Mouse (Mus musculus): ENCODE results near the gene 4932415D10Rik. TPM values are rescaled to one million over a fixed set of nuclear protein-coding genes. Genes with fewer than 3 reads are reported as not detected.

4932415D10Rik gene
- not detected in 2 replicates for polyA plus RNA-seq (2015; fragmentation: Nextera tagmentation; extraction: Ambion mirVana)

- H3K27me3 ChIP-seq (ENCODE audit: control insufficient read depth, insufficient read depth, low read length), result no peaks in the 10 kb centered on the region
- TF ChIP-seq EP300 (optimal IDR thresholded peaks at IDR 0.05) (no peak), CTCF (IDR thresholded peaks at IDR 0.05; ENCODE audit: low read depth) (no peak)
- H3K36me3 ChIP-seq (ENCODE audit: control insufficient read depth, insufficient read depth, low read length), result no peaks in the 10 kb centered on the region
- ATAC-seq (ENCODE audit: low FRiP score, low TSS enrichment), result no peak
- H3K4me1 ChIP-seq (replicated peaks; ENCODE audit: control insufficient read depth, insufficient read depth), result no peaks in the 10 kb centered on the region
- no peak within 1 kb of the TSS for H3K9ac ChIP-seq (ENCODE audit: low read length)
- H3K27ac ChIP-seq (replicated peaks), result no peak within 1 kb of the TSS
- DNase-seq (ENCODE audit: low spot score), result no peak
- no peaks in the 10 kb centered on the region for H3K9me3 ChIP-seq (ENCODE audit: control insufficient read depth, low read length)
- H3K4me2 ChIP-seq (replicated peaks; ENCODE audit: low read depth), result no peak within 1 kb of the TSS
- WGBS, result 79% methylated on average over 1 of the region's 1 CpGs
- no peak within 1 kb of the TSS for H3K4me3 ChIP-seq (ENCODE audit: low read depth, low read length)
These were observed at the start of gene 4932415D10Rik for GRCm38 (mm10) chr10:82316482-82316881. TSS of gene 4932415D10Rik (minus strand) at chr10:82316582.

- DNase-seq (ENCODE audit: low spot score), result no peak
- no peak for ATAC-seq (ENCODE audit: low FRiP score, low TSS enrichment)
- no peaks in the 10 kb centered on the region for H3K36me3 ChIP-seq (ENCODE audit: control insufficient read depth, insufficient read depth, low read length)
- H3K4me2 ChIP-seq (replicated peaks; ENCODE audit: low read depth), result no peak overlapping the region
- H3K9me3 ChIP-seq (ENCODE audit: control insufficient read depth, low read length), result 0 out of 2 replicates have a peak, but pooled peaks cover 6% of the 10 kb centered on the region
- WGBS, result 85% methylated on average over 9 of the region's 9 CpGs
- H3K9ac ChIP-seq (ENCODE audit: low read length), result no peak overlapping the region
- H3K4me3 ChIP-seq (ENCODE audit: low read depth, low read length), result no peak overlapping the region
- no peaks in the 10 kb centered on the region for H3K27me3 ChIP-seq (ENCODE audit: control insufficient read depth, insufficient read depth, low read length)
- H3K4me1 ChIP-seq (replicated peaks; ENCODE audit: control insufficient read depth, insufficient read depth), result no peaks in the 10 kb centered on the region
- H3K27ac ChIP-seq (replicated peaks), result no peak overlapping the region
- TF ChIP-seq CTCF (IDR thresholded peaks at IDR 0.05; ENCODE audit: low read depth) (no peak), EP300 (optimal IDR thresholded peaks at IDR 0.05) (no peak)
These were observed 45.5 kb upstream of the 4932415D10Rik start for GRCm38 (mm10) chr10:82361911-82362310.

GRCm38 (mm10) chr10:82355401-82355800 is 39.0 kb upstream of the 4932415D10Rik start:
- Histone ChIP-seq H3K4me2 (replicated peaks; ENCODE audit: low read depth) (no peak overlapping the region), H3K4me3 (ENCODE audit: low read depth, low read length) (no peak overlapping the region), H3K9me3 (ENCODE audit: control insufficient read depth, low read length) (0 out of 2 replicates have a peak, but pooled peaks cover 2% of the 10 kb centered on the region), H3K4me1 (replicated peaks; ENCODE audit: control insufficient read depth, insufficient read depth) (no peaks in the 10 kb centered on the region), H3K36me3 (ENCODE audit: control insufficient read depth, insufficient read depth, low read length) (no peaks in the 10 kb centered on the region), H3K9ac (ENCODE audit: low read length) (no peak overlapping the region), H3K27ac (replicated peaks) (no peak overlapping the region), H3K27me3 (ENCODE audit: control insufficient read depth, insufficient read depth, low read length) (no peaks in the 10 kb centered on the region)
- WGBS, result 98% methylated on average over 4 of the region's 4 CpGs
- ATAC-seq (ENCODE audit: low FRiP score, low TSS enrichment) (no peak), DNase-seq (ENCODE audit: low spot score) (no peak)
- TF ChIP-seq CTCF (IDR thresholded peaks at IDR 0.05; ENCODE audit: low read depth) (no peak), EP300 (optimal IDR thresholded peaks at IDR 0.05) (no peak)

GRCm38 (mm10) chr10:82354083-82355010 is 38.0 kb upstream of the 4932415D10Rik start, which contains the start of gene Gm4924:
TSS of gene Gm4924 (plus strand) at chr10:82354255.
- no peaks in the 10 kb centered on the region for H3K36me3 ChIP-seq (ENCODE audit: control insufficient read depth, insufficient read depth, low read length)
- H3K27me3 ChIP-seq (ENCODE audit: control insufficient read depth, insufficient read depth, low read length), result no peaks in the 10 kb centered on the region
- H3K4me3 ChIP-seq (ENCODE audit: low read depth, low read length), result peak within 1 kb of the TSS; percentile 69
- WGBS, result 3% methylated on average over 34 of the region's 34 CpGs
- TF ChIP-seq EP300 (optimal IDR thresholded peaks at IDR 0.05), result no peak
- TF ChIP-seq CTCF (IDR thresholded peaks at IDR 0.05; ENCODE audit: low read depth), result peak; percentile 17
- peak within 1 kb of the TSS; percentile 70 for H3K4me2 ChIP-seq (replicated peaks; ENCODE audit: low read depth)
- peak within 1 kb of the TSS; percentile 90 for H3K27ac ChIP-seq (replicated peaks)
- H3K9me3 ChIP-seq (ENCODE audit: control insufficient read depth, low read length), result 0 out of 2 replicates have a peak, but pooled peaks cover 2% of the 10 kb centered on the region
- H3K4me1 ChIP-seq (replicated peaks; ENCODE audit: control insufficient read depth, insufficient read depth), result no peaks in the 10 kb centered on the region
- peak within 1 kb of the TSS; percentile 71 for H3K9ac ChIP-seq (ENCODE audit: low read length)
- DNase-seq (ENCODE audit: low spot score) (peak; percentile 76), ATAC-seq (ENCODE audit: low FRiP score, low TSS enrichment) (peak; percentile 99)

- no peak overlapping the region for H3K4me2 ChIP-seq (replicated peaks; ENCODE audit: low read depth)
- H3K36me3 ChIP-seq (ENCODE audit: control insufficient read depth, insufficient read depth, low read length), result no peaks in the 10 kb centered on the region
- H3K9ac ChIP-seq (ENCODE audit: low read length), result no peak overlapping the region
- H3K4me1 ChIP-seq (replicated peaks; ENCODE audit: control insufficient read depth, insufficient read depth), result no peaks in the 10 kb centered on the region
- TF ChIP-seq EP300 (optimal IDR thresholded peaks at IDR 0.05) (no peak), CTCF (IDR thresholded peaks at IDR 0.05; ENCODE audit: low read depth) (no peak)
- ATAC-seq (ENCODE audit: low FRiP score, low TSS enrichment) (no peak), DNase-seq (ENCODE audit: low spot score) (no peak)
- no peaks in the 10 kb centered on the region for H3K27me3 ChIP-seq (ENCODE audit: control insufficient read depth, insufficient read depth, low read length)
- no peak overlapping the region for H3K27ac ChIP-seq (replicated peaks)
- 86% methylated on average over 5 of the region's 5 CpGs for WGBS
- H3K9me3 ChIP-seq (ENCODE audit: control insufficient read depth, low read length), result no peaks in the 10 kb centered on the region
- H3K4me3 ChIP-seq (ENCODE audit: low read depth, low read length), result no peak overlapping the region
These were observed 13.4 kb upstream of the 4932415D10Rik start for GRCm38 (mm10) chr10:82329826-82330225.

GRCm38 (mm10) chr10:82320134-82320533 is 3.8 kb upstream of the 4932415D10Rik start:
- no peak overlapping the region for H3K9ac ChIP-seq (ENCODE audit: low read length)
- H3K36me3 ChIP-seq (ENCODE audit: control insufficient read depth, insufficient read depth, low read length), result no peaks in the 10 kb centered on the region
- no peak overlapping the region for H3K4me2 ChIP-seq (replicated peaks; ENCODE audit: low read depth)
- no peaks in the 10 kb centered on the region for H3K4me1 ChIP-seq (replicated peaks; ENCODE audit: control insufficient read depth, insufficient read depth)
- no peak for ATAC-seq (ENCODE audit: low FRiP score, low TSS enrichment)
- no peak overlapping the region for H3K27ac ChIP-seq (replicated peaks)
- H3K27me3 ChIP-seq (ENCODE audit: control insufficient read depth, insufficient read depth, low read length), result no peaks in the 10 kb centered on the region
- H3K9me3 ChIP-seq (ENCODE audit: control insufficient read depth, low read length), result no peaks in the 10 kb centered on the region
- WGBS, result 52% methylated on average over 3 of the region's 3 CpGs
- no peak for DNase-seq (ENCODE audit: low spot score)
- H3K4me3 ChIP-seq (ENCODE audit: low read depth, low read length), result no peak overlapping the region
- TF ChIP-seq EP300 (optimal IDR thresholded peaks at IDR 0.05) (no peak), CTCF (IDR thresholded peaks at IDR 0.05; ENCODE audit: low read depth) (peak; percentile 24; the same call in 1 of the 2 replicates)
